20 mouse cellular contexts compared by ENCODE assay signal in the genomic region with DNA sequence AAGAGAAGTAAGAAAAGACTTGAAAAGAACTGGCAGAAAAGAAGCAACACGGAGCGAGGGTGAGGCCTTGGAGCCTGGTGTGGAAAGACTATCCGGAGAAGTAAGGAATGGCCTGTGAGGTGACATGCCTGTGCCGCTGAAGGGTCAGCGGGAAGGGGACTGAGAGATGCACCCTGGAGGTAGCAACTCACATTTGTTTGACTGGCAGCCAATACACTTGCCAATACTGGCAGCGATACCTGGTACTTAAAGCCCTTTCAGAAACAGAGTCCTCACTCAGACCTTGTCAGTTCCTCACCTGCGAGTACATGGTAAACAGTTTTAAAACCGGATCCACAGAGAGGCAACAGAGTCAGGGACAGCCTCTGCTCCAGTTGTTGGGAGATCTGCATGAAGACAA. TPM values are rescaled to one million over a fixed set of nuclear protein-coding genes. Genes with fewer than 3 reads are reported as not detected.
DNase-seq lines count a peak whose midpoint lies in the region.
"Had no signal": no experiment of that assay in that cellular context is flagged by ENCODE, and none has a peak within 500 bp of the region (broad histone marks: within the 10 kb centered on the region; RNA-seq: fewer than 3 reads in every experiment).

No protein-coding gene starts in this region.

- no peaks in the 10 kb centered on the region for H3K36me3 ChIP-seq in embryonic facial prominence, embryonic 10.5 days (replicated peaks)
- H3K36me3 ChIP-seq: heart, embryonic 13.5 days; hindbrain, embryonic 15.5 days had no signal

- DNase-seq in cerebellum, adult 11-12 months = peak; percentile 45
- peak; percentile 32 for DNase-seq in cerebellum, adult 8-10 months
- peak; percentile 28 to 68 for DNase-seq in cerebellum, postnatal 14 days
- no peak for DNase-seq in embryonic facial prominence, embryonic 10.5 days (ENCODE audit: low spot score)
- DNase-seq in gastrocnemius, postnatal 25 days = no peak
- DNase-seq in adipocyte (ENCODE audit: low spot score) = no peak
- DNase-seq: adrenal gland, adult 8-10 months; forebrain, postnatal 0 days; gastrocnemius, postnatal 14 days; heart, postnatal 36 days; kidney, adult 2 months had no signal

- no peak overlapping the region for H3K4me3 ChIP-seq in embryonic facial prominence, embryonic 10.5 days
- H3K4me3 ChIP-seq: forebrain, embryonic 13.5 days; heart, embryonic 13.5 days; hindbrain, embryonic 15.5 days had no signal

- no peak overlapping the region for H3K27ac ChIP-seq in embryonic facial prominence, embryonic 10.5 days (replicated peaks)
- H3K27ac ChIP-seq: forebrain, embryonic 13.5 days; heart, embryonic 13.5 days; hindbrain, embryonic 15.5 days had no signal

- WGBS in embryonic facial prominence, embryonic 10.5 days = 94% methylated on average over 8 of the region's 8 CpGs

- H3K9me3 ChIP-seq in embryonic facial prominence, embryonic 10.5 days = no peaks in the 10 kb centered on the region
- H3K9me3 ChIP-seq: forebrain, embryonic 13.5 days; heart, embryonic 13.5 days; hindbrain, embryonic 15.5 days had no signal

- H3K27me3 ChIP-seq in embryonic facial prominence, embryonic 10.5 days (replicated peaks; ENCODE audit: low read depth, poor library complexity, severe bottlenecking) = no peaks in the 10 kb centered on the region
- H3K27me3 ChIP-seq: forebrain, embryonic 13.5 days; heart, embryonic 13.5 days; hindbrain, embryonic 15.5 days had no signal

- H3K4me1 ChIP-seq in embryonic facial prominence, embryonic 10.5 days = no peaks in the 10 kb centered on the region
- H3K4me1 ChIP-seq: forebrain, embryonic 13.5 days; heart, embryonic 13.5 days; hindbrain, embryonic 15.5 days had no signal

RNA-seq across cellular contexts. Expression of a gene that starts 26.5 kb away (rescaled TPM):
- polyA plus RNA-seq in embryonic facial prominence, embryonic 10.5 days (2016; fragmentation: Nextera tagmentation; extraction: Ambion mirVana) = not detected in 2 replicates
- total RNA-seq in gastrocnemius, postnatal 25 days (2021) = not detected
- total RNA-seq: adrenal gland, adult 8-10 months; adrenal gland, postnatal 4 days; forebrain, postnatal 0 days; gastrocnemius, adult 18-20 months; gastrocnemius, postnatal 14 days; granulocyte monocyte progenitor cell, adult 5-6 weeks; heart, postnatal 36 days had no signal
- polyA plus RNA-seq: embryonic facial prominence, embryonic 14.5 days; forebrain, embryonic 13.5 days; forebrain, postnatal 0 days; heart, embryonic 13.5 days; heart, postnatal 0 days; intestine, embryonic 16.5 days; kidney, adult 2 months had no signal

Comparison
In these comparisons a context has a peak if more than half of its experiments do, and no peak if none do; other contexts are left out.
1. DNase-seq: peak in cerebellum, adult 11-12 months (single experiment), cerebellum, adult 8-10 months (single experiment) and cerebellum, postnatal 14 days (2 of 2); none in embryonic facial prominence, embryonic 10.5 days (single experiment), gastrocnemius, postnatal 25 days (single experiment) and adipocyte (single experiment).